In the genomic region with DNA sequence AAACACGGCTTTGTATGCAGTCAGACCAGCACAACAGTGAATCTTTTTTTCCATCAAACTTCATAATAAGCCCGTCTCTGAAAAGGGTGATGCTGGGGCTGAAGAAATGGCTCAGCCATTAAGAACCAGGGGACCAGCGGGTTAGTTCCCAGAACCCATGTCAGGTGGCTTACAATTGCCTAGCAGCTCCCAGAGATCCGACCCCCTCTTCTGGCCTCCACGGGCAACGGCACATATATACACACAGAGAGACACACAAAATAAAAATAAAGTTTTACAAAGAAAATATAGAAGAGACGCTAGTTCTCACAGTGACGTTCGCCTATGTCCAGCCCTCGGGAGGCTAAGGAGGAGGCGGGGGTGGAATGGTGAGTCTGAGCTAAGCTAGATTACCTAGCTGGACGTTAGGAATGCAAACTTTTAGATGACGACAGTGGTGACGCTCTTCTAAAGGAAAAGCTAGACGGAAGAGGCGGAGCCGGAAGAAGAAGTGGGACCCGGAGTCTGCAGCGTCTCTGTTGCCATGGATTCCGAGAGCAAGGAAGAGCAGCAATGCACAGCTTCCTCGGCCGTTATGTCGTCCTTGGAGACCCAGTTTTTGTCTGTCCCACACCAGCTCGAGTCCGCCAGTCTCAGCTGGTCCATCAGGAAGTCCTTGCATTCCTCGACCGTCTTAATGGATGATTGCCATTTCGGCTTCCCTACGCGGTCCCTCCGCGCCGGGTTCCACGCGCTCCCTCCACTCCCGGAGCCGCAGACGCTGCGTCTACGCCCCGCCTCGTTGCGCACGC, we compare ENCODE assay signal across 8 mouse cellular contexts. TPM values are rescaled to one million over a fixed set of nuclear protein-coding genes. Genes with fewer than 3 reads are reported as not detected.
A peak's percentile ranks its signal among the peaks of the same experiment; 100 is the strongest.
DNase-seq lines count a peak whose midpoint lies in the region; ATAC-seq and TF ChIP-seq lines count a peak whose summit lies in the region.

Gene Dlec1 (plus strand): TSS at position 487 of the 791 bp plus-strand sequence.

- no peaks in the 10 kb centered on the region for H3K9me3 ChIP-seq in heart, embryonic 14.5 days (ENCODE audit: control insufficient read depth, low read length)
- no peaks in the 10 kb centered on the region for H3K9me3 ChIP-seq in kidney, postnatal 0 days (replicated peaks; ENCODE audit: low read length)
- no peaks in the 10 kb centered on the region for H3K9me3 ChIP-seq in midbrain, postnatal 0 days (ENCODE audit: low read length)
- no peaks in the 10 kb centered on the region for H3K9me3 ChIP-seq in stomach, embryonic 16.5 days (replicated peaks; ENCODE audit: control insufficient read depth, low read length)

- H3K4me1 ChIP-seq in embryonic fibroblast, embryonic 13.5 days (ENCODE audit: control insufficient read depth, insufficient read depth, low read length): no peaks in the 10 kb centered on the region
- peaks cover 7 to 10% of the 10 kb centered on the region in 2 experiments; a peak in 3 of 4 replicates for H3K4me1 ChIP-seq in heart, embryonic 14.5 days (ENCODE audit: control insufficient read depth in 2 of 2, insufficient read depth in 2 of 2, low read length in 2 of 2)
- no peaks in the 10 kb centered on the region for H3K4me1 ChIP-seq in kidney, postnatal 0 days (replicated peaks; ENCODE audit: insufficient read depth, low read length)
- H3K4me1 ChIP-seq in midbrain, postnatal 0 days (ENCODE audit: insufficient read depth, low read length): 0 out of 2 replicates have a peak, but pooled peaks cover 8% of the 10 kb centered on the region
- no peaks in the 10 kb centered on the region for H3K4me1 ChIP-seq in stomach, embryonic 16.5 days (ENCODE audit: control insufficient read depth, insufficient read depth, low read length)

- H3K4me3 ChIP-seq in embryonic fibroblast, embryonic 13.5 days (ENCODE audit: insufficient read depth, low read length): peak within 1 kb of the TSS; percentile 57
- H3K4me3 ChIP-seq in heart, embryonic 14.5 days (ENCODE audit: control insufficient read depth in 1 of 2, insufficient read depth in 1 of 2, low read depth in 1 of 2, low read length in 2 of 2): peak within 1 kb of the TSS; percentile 71 to 76
- H3K4me3 ChIP-seq in kidney, postnatal 0 days (replicated peaks; ENCODE audit: low read depth, low read length): peak within 1 kb of the TSS; percentile 63
- H3K4me3 ChIP-seq in midbrain, postnatal 0 days (ENCODE audit: low read depth, low read length): peak within 1 kb of the TSS; percentile 63
- H3K4me3 ChIP-seq in stomach, embryonic 16.5 days (replicated peaks; ENCODE audit: low read length): peak within 1 kb of the TSS; percentile 58

- H3K27me3 ChIP-seq in heart, embryonic 14.5 days (ENCODE audit: control insufficient read depth, insufficient read depth, low read length): peaks cover 12% of the 10 kb centered on the region
- no peaks in the 10 kb centered on the region; the same call in 1 of the 2 replicates for H3K27me3 ChIP-seq in kidney, postnatal 0 days (ENCODE audit: insufficient read depth, low read length)
- no peaks in the 10 kb centered on the region for H3K27me3 ChIP-seq in midbrain, postnatal 0 days (ENCODE audit: insufficient read depth, low read length)
- no peaks in the 10 kb centered on the region for H3K27me3 ChIP-seq in stomach, embryonic 16.5 days (ENCODE audit: control insufficient read depth, insufficient read depth, low read length)

- peak within 1 kb of the TSS; percentile 64 for H3K9ac ChIP-seq in heart, embryonic 14.5 days (ENCODE audit: low read length)
- H3K9ac ChIP-seq in kidney, postnatal 0 days (ENCODE audit: low read depth, low read length): peak within 1 kb of the TSS; percentile 47
- H3K9ac ChIP-seq in midbrain, postnatal 0 days (replicated peaks; ENCODE audit: low read length, poor library complexity, severe bottlenecking): peak within 1 kb of the TSS; percentile 48
- peak within 1 kb of the TSS; percentile 64 for H3K9ac ChIP-seq in stomach, embryonic 16.5 days (ENCODE audit: low read length)

- DNase-seq in A20 (ENCODE audit: low read depth, low spot score) (peak; percentile 45), liver (peak; percentile 57)
- DNase-seq in adrenal gland, adult 8-10 months: peak; percentile 79
- peak; percentile 98 for DNase-seq in kidney, postnatal 0 days (ENCODE audit: low spot score)
- peak; percentile 91 for DNase-seq in midbrain, postnatal 0 days (ENCODE audit: low spot score)

- peak; percentile 68 for ATAC-seq in heart, embryonic 14.5 days (ENCODE audit: insufficient number of reproducible peaks, insufficient read depth, low FRiP score, low read depth)
- peak; percentile 76 for ATAC-seq in kidney, postnatal 0 days (replicated peaks; ENCODE audit: low FRiP score, low read depth)
- peak; percentile 87 for ATAC-seq in midbrain, postnatal 0 days (ENCODE audit: low FRiP score)
- ATAC-seq in stomach, embryonic 16.5 days (ENCODE audit: insufficient read depth, low FRiP score): peak; percentile 89

- TF ChIP-seq CTCF in embryonic fibroblast, embryonic 13.5 days (IDR thresholded peaks at IDR 0.05; ENCODE audit: borderline replicate concordance, insufficient read depth, low read length): no peak
- TF ChIP-seq CTCF in kidney, postnatal 0 days (IDR thresholded peaks at IDR 0.05; ENCODE audit: low read depth): peak; percentile 47
- TF ChIP-seq CTCF in midbrain, postnatal 0 days (IDR thresholded peaks at IDR 0.05): peak; percentile 48

- no peak within 1 kb of the TSS for H3K27ac ChIP-seq in embryonic fibroblast, embryonic 13.5 days (ENCODE audit: insufficient read depth, low read length)
- H3K27ac ChIP-seq in heart, embryonic 14.5 days (replicated peaks in 1 of 2; ENCODE audit: control insufficient read depth in 1 of 2, insufficient read depth in 1 of 2, low read depth in 2 of 2, low read length in 2 of 2): no peak within 1 kb of the TSS
- H3K27ac ChIP-seq in kidney, postnatal 0 days: peak within 1 kb of the TSS; percentile 26; the same call in 1 of the 2 replicates
- no peak within 1 kb of the TSS for H3K27ac ChIP-seq in midbrain, postnatal 0 days (ENCODE audit: low read depth, low read length)
- H3K27ac ChIP-seq in stomach, embryonic 16.5 days (ENCODE audit: low read length): peak within 1 kb of the TSS; percentile 30; the same call in 1 of the 2 replicates

- peak; percentile 76 for TF ChIP-seq POLR2A in embryonic fibroblast, embryonic 13.5 days (IDR thresholded peaks at IDR 0.05; ENCODE audit: low read depth, low read length)

- H3K36me3 ChIP-seq in heart, embryonic 14.5 days (ENCODE audit: control insufficient read depth, insufficient read depth, low read length): no peaks in the 10 kb centered on the region
- no peaks in the 10 kb centered on the region for H3K36me3 ChIP-seq in kidney, postnatal 0 days (ENCODE audit: insufficient read depth, low read length)
- H3K36me3 ChIP-seq in midbrain, postnatal 0 days (ENCODE audit: insufficient read depth, low read length): no peaks in the 10 kb centered on the region
- no peaks in the 10 kb centered on the region for H3K36me3 ChIP-seq in stomach, embryonic 16.5 days (ENCODE audit: control insufficient read depth, insufficient read depth, low read length)

- peak within 1 kb of the TSS; percentile 92 for H3K4me2 ChIP-seq in heart, embryonic 14.5 days (ENCODE audit: low read length)
- peak within 1 kb of the TSS; percentile 88 for H3K4me2 ChIP-seq in kidney, postnatal 0 days (ENCODE audit: low read length)
- peak within 1 kb of the TSS; percentile 65 for H3K4me2 ChIP-seq in midbrain, postnatal 0 days (ENCODE audit: low read depth, low read length, poor library complexity, severe bottlenecking)
- peak within 1 kb of the TSS; percentile 92 for H3K4me2 ChIP-seq in stomach, embryonic 16.5 days (ENCODE audit: low read depth, low read length)

- 3% methylated on average over 44 of the region's 44 CpGs for WGBS in heart, embryonic 14.5 days
- WGBS in kidney, postnatal 0 days: 3% methylated on average over 44 of the region's 44 CpGs
- WGBS in midbrain, postnatal 0 days: 3% methylated on average over 44 of the region's 44 CpGs
- WGBS in stomach, embryonic 16.5 days: 3% methylated on average over 44 of the region's 44 CpGs

RNA-seq across cellular contexts. Expression of gene Dlec1, which starts in this region (rescaled TPM):
- 1 to 10 TPM; 2.2 to 6.6 (median 4.5) TPM for total RNA-seq in adrenal gland, adult 8-10 months (2022)
- polyA plus RNA-seq in embryonic fibroblast, embryonic 13.5 days (2011; ENCODE audit: insufficient read length, low read depth, missing spikeins): 0.57 and 1.8 TPM in 2 replicates
- polyA plus RNA-seq in heart, embryonic 14.5 days (2014; fragmentation: Nextera tagmentation; extraction: Ambion mirVana): 0.50 and 0.55 TPM in 2 replicates
- polyA plus RNA-seq in kidney, postnatal 0 days (2015; fragmentation: Nextera tagmentation; extraction: Ambion mirVana): 6.4 and 6.6 TPM in 2 replicates
- 2.8 and 3.3 TPM in 2 replicates for total RNA-seq in midbrain, postnatal 0 days (2014; rRNA removed)
- 0.91 and 0.95 TPM in 2 replicates for polyA plus RNA-seq in midbrain, postnatal 0 days (2015; fragmentation: Nextera tagmentation; extraction: Ambion mirVana)
- 0.71 and 0.77 TPM in 2 replicates for polyA plus RNA-seq in stomach, embryonic 16.5 days (2015; fragmentation: Nextera tagmentation; extraction: Ambion mirVana)

Comparison
In these comparisons a context has a peak if more than half of its experiments do, and no peak if none do; other contexts are left out.
1. Peak in ATAC-seq, H3K4me3 ChIP-seq, H3K9ac ChIP-seq and H3K4me2 ChIP-seq in heart, embryonic 14.5 days; RNA of the gene not detected or under 1 TPM.
2. Peak in ATAC-seq, H3K4me3 ChIP-seq, H3K27ac ChIP-seq, H3K9ac ChIP-seq and H3K4me2 ChIP-seq in stomach, embryonic 16.5 days; RNA of the gene not detected or under 1 TPM.
3. DNase-seq: peak in every context shown above with its lines; median percentile 98 in kidney, postnatal 0 days; 91 in midbrain, postnatal 0 days; 79 in adrenal gland, adult 8-10 months; 57 in liver; 45 in A20.